Mouse (Mus musculus) lung, embryonic 16.5 days (tissue): ENCODE results near the gene 3110082I17Rik. TPM values are rescaled to one million over a fixed set of nuclear protein-coding genes. Genes with fewer than 3 reads are reported as not detected.

Source experiments
- ATAC-seq: fragments of 200-750 bp; cut with Nextera tagmentation; 2 replicates; pipeline ENCODE4 v1.8.0; 2017; ENCODE audit warnings: low read depth, mild to moderate bottlenecking, moderate library complexity
- H3K27ac ChIP-seq: fragments of 300-500 bp; sonication (generic); 2 replicates; pipeline ENCODE4 v1.5.1; 2014; ENCODE audit warnings: mild to moderate bottlenecking, control low read depth, low read length
- H3K27me3 ChIP-seq: fragments of 300-500 bp; sonication (generic); 2 replicates; pipeline ENCODE4 v1.6.1; 2014; ENCODE audit warnings: low read depth, low read length, mixed read lengths; ENCODE audit not compliant: control insufficient read depth, insufficient read depth
- H3K36me3 ChIP-seq: fragments of 300-500 bp; sonication (generic); 2 replicates; pipeline ENCODE4 v1.6.1; 2014; ENCODE audit warnings: low read length; ENCODE audit not compliant: control insufficient read depth, insufficient read depth
- H3K4me1 ChIP-seq: fragments of 300-500 bp; sonication (generic); replicated peaks from 2 replicates; pipeline ENCODE4 v1.6.1; 2014; ENCODE audit warnings: low read length, mixed read lengths; ENCODE audit not compliant: control insufficient read depth, insufficient read depth
- H3K4me2 ChIP-seq: fragments of 300-500 bp; sonication (generic); 2 replicates; pipeline ENCODE4 v1.6.1; 2014; ENCODE audit warnings: low read depth, low read length, control low read depth
- H3K4me3 ChIP-seq: fragments of 300-500 bp; sonication (generic); 2 replicates; pipeline ENCODE4 v1.5.1; 2014; ENCODE audit warnings: mild to moderate bottlenecking, low read length, control low read depth
- H3K9ac ChIP-seq: fragments of 300-500 bp; sonication (generic); 2 replicates; pipeline ENCODE4 v1.6.1; 2014; ENCODE audit warnings: low read length, control low read depth
- H3K9me3 ChIP-seq: fragments of 300-500 bp; sonication (generic); 2 replicates; pipeline ENCODE4 v1.6.1; 2016; ENCODE audit warnings: low read length; ENCODE audit not compliant: control insufficient read depth
- WGBS: fragments of 180-500 bp; shearing (Covaris S2); extraction: QIAGEN DNeasy Blood & Tissue Kit; methylation state at CpG from one replicate; pipeline ENCODE4 v1.1.7; 2014; 5-methylcytosine and 5-hydroxymethylcytosine counted together
- polyA plus RNA-seq: library from polyadenylated mRNA; unstranded; fragments of >200 nt; fragmentation: Nextera tagmentation; extraction: Ambion mirVana; gene quantifications from 2 replicates; pipeline ENCODE4 v1.2.1, GENCODE M21; 2015

The 3110082I17Rik gene
- polyA plus RNA-seq, 1 experiment from 2014 or later: 38.6 TPM

GRCm38 (mm10) chr5:139326111-139326696, 134.1 kb downstream of the 3110082I17Rik start:
- no peak overlapping the region for H3K9ac ChIP-seq
- no peaks in the 10 kb centered on the region for H3K36me3 ChIP-seq
- WGBS: 70% methylated on average over 13 of the region's 13 CpGs
- no peak overlapping the region for H3K4me3 ChIP-seq
- H3K27me3 ChIP-seq: peaks cover 23% of the 10 kb centered on the region
- no peaks in the 10 kb centered on the region for H3K9me3 ChIP-seq
- H3K4me2 ChIP-seq: no peak overlapping the region
- peaks cover 10% of the 10 kb centered on the region for H3K4me1 ChIP-seq
- ATAC-seq: no peak
- H3K27ac ChIP-seq: no peak overlapping the region

DNA sequence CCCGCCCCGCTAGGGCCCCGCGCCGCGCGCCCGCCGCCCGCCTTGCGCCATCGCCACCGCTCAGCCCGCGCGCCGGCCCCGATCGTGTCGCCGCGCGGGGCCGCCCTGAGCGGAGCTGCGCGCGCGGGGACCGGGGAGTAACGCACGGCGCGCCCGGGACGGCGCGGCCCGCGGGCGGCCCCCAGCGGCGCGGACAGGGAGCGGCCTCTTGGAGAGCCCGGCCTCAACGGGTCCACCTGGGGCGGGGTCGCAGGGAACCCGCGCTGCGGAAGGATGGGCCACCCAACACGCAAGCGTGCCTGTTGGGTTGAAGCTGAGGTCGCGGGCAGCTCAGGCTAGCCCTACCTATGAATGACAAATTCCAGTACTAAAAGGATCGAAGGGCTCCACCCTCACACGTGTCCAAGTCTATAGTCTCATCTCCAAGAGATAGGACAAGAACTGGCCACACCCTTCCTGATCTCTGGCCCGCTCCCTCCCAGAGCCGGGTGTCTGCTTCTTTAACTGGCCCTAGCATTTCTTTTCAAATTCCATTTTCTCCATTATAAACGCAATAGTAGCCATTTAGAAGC, 134.8 kb downstream of the 3110082I17Rik start, which contains the start of gene Adap1:
Adap1 (minus strand) TSS at position 228 of the 572 bp plus-strand sequence.
- Histone ChIP-seq H3K4me1 (peaks cover 10% of the 10 kb centered on the region), H3K4me3 (peak within 1 kb of the TSS; percentile 71), H3K36me3 (no peaks in the 10 kb centered on the region), H3K9ac (peak within 1 kb of the TSS; percentile 75), H3K27me3 (peaks cover 23% of the 10 kb centered on the region), H3K4me2 (peak within 1 kb of the TSS; percentile 98), H3K9me3 (no peaks in the 10 kb centered on the region), H3K27ac (no peak within 1 kb of the TSS)
- 2% methylated on average over 35 of the region's 61 CpGs for WGBS
- peak; percentile 83 for ATAC-seq

GRCm38 (mm10) chr5:139324691-139325394, 135.5 kb downstream of the 3110082I17Rik start:
- Histone ChIP-seq H3K9me3 (no peaks in the 10 kb centered on the region), H3K4me3 (peak overlapping the region; percentile 71), H3K4me2 (peak overlapping the region; percentile 98), H3K27ac (no peak overlapping the region), H3K36me3 (no peaks in the 10 kb centered on the region), H3K4me1 (peaks cover 10% of the 10 kb centered on the region), H3K9ac (peak overlapping the region; percentile 75), H3K27me3 (peaks cover 23% of the 10 kb centered on the region)
- peak; percentile 53 for ATAC-seq
- 4% methylated on average over 38 of the region's 62 CpGs for WGBS

DNA sequence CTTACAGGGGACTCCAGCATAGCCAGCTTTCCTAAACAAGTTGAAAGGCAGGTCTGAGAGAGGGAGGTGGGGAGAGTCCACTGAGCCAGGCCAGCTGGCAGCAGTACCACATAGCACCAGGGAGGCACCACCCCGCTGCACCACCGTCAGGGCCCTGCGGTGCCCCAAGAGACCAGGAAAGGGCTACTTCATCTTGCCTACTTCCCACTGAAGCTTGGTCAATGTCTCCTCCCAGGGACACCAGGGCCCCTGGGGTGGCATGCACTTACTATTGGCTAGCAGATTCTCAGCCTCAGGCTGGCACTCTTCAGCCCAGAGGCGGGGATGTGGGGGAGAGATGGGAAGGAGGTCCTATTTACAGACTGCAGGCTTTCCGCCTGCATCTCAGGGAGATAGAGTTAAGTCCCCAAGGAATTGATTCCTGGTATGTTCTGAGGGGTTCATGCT, 136.3 kb downstream of the 3110082I17Rik start:
- 53% methylated on average over 5 of the region's 5 CpGs for WGBS
- H3K36me3 ChIP-seq: no peaks in the 10 kb centered on the region
- H3K4me1 ChIP-seq: peaks cover 10% of the 10 kb centered on the region
- H3K27ac ChIP-seq: no peak overlapping the region
- no peak; the same call in 1 of the 2 replicates for ATAC-seq
- no peaks in the 10 kb centered on the region for H3K9me3 ChIP-seq
- H3K4me3 ChIP-seq: peak overlapping the region; percentile 71
- H3K4me2 ChIP-seq: peak overlapping the region; percentile 98
- H3K27me3 ChIP-seq: peaks cover 23% of the 10 kb centered on the region
- H3K9ac ChIP-seq: no peak overlapping the region

GRCm38 (mm10) chr5:139323260-139323924, 136.9 kb downstream of the 3110082I17Rik start:
- Histone ChIP-seq H3K27ac (no peak overlapping the region), H3K27me3 (peaks cover 23% of the 10 kb centered on the region), H3K4me3 (no peak overlapping the region), H3K4me1 (peaks cover 10% of the 10 kb centered on the region), H3K9ac (no peak overlapping the region), H3K9me3 (no peaks in the 10 kb centered on the region), H3K36me3 (no peaks in the 10 kb centered on the region), H3K4me2 (no peak overlapping the region)
- ATAC-seq: no peak
- WGBS: 75% methylated on average over 9 of the region's 9 CpGs

DNA sequence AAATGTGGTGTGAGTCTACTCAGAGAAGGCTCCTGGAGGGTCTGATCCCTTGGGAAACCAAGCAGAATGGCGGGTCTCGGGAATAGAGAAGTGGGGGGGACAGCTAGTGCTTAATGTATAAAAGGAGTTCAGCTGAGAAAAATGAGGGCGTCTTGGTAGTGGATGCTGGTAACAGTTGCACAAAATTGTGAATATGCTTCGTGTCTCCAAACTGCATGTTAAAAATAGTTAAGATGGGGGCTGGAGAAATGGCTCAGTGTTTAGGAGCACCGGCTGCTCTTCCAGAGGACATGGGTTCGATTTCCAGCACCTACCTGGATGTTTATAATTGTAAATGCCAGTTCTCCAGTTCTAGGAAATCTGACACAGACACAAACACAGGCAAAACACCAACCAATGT, 139.0 kb downstream of the 3110082I17Rik start:
- peaks cover 10% of the 10 kb centered on the region for H3K4me1 ChIP-seq

DNA sequence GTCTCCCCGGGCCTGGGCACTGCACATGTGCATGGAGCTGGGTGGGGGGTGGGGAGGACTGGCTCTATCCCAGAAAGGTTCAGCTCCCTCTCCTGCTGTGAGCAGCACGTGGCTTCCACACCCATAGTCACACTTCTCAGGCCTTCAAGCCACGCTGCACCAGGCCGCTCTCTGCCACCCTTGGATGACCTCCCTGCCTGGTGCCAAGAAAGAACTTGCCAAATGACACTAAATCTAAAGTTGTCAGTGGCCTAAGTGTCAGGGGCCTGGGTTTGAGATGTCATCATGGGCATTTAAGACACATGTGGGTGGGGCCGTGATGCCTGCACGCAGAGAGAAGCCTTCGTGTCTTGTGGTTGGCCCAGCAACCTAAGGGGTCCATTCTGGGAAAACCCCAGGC, 139.9 kb downstream of the 3110082I17Rik start:
- Histone ChIP-seq H3K4me3 (no peak overlapping the region), H3K27ac (no peak overlapping the region), H3K9ac (no peak overlapping the region), H3K4me2 (no peak overlapping the region), H3K27me3 (peaks cover 17% of the 10 kb centered on the region), H3K36me3 (no peaks in the 10 kb centered on the region), H3K9me3 (no peaks in the 10 kb centered on the region), H3K4me1 (peaks cover 10% of the 10 kb centered on the region)
- WGBS: 67% methylated on average over 7 of the region's 7 CpGs
- ATAC-seq: no peak

More for the DNA sequence above, 139.0 kb downstream of the 3110082I17Rik start:
- Histone ChIP-seq H3K9me3 (no peaks in the 10 kb centered on the region), H3K27me3 (peaks cover 20% of the 10 kb centered on the region), H3K36me3 (no peaks in the 10 kb centered on the region), H3K4me3 (no peak overlapping the region), H3K9ac (no peak overlapping the region), H3K4me2 (no peak overlapping the region), H3K27ac (no peak overlapping the region)
- WGBS: 74% methylated on average over 6 of the region's 6 CpGs
- ATAC-seq: no peak

DNA sequence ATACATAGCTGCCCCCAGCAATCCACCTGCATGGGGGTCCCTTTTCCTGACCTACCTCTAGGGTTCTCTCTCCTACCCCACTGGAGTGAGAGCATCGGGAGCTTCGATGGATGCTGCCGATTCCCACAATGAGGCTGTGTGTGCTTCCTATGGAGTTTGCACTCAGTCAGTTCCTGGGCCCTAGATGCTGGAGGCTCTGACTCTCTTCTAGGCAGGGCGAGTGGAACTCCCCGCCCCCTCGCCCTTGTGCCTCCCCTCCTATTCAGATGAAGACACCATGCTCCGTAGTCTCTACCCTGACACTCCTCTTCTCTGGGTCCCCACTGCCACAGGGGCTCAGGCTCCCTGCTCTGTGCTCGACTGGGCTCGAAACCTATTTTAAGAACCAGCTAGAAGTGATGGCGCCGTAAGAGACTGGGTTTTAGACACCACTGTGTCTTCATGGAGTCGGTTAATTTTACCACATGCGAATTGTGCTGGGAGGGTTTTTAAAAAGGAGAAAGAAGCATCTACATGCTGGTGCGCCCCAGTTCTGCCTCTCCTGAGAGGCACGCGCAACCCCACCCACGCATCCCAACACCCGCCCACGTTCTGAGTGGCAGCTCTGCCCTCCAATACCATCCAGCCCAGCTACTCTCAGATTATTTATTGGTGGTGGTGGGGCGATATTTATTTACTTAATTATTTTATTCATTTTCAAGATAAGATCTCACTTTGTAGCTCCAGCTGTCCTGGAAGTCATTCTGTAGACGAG, 142.4 kb downstream of the 3110082I17Rik start:
- Histone ChIP-seq H3K4me1 (no peaks in the 10 kb centered on the region), H3K4me2 (no peak overlapping the region), H3K4me3 (no peak overlapping the region), H3K27ac (no peak overlapping the region), H3K9ac (no peak overlapping the region), H3K9me3 (no peaks in the 10 kb centered on the region), H3K36me3 (no peaks in the 10 kb centered on the region), H3K27me3 (no peaks in the 10 kb centered on the region)
- WGBS: 61% methylated on average over 21 of the region's 21 CpGs
- ATAC-seq: no peak
